Mouse (Mus musculus) testis, adult 2 months (tissue): ENCODE data around the gene Ctnna3.
"Not testable (repeated sequence)": the region's sequence is repeated elsewhere in the genome, so short reads cannot be mapped to it uniquely, and the experiment has no call there.

Experiments
- CTCF ChIP-seq: fragments of 200-500 bp; IDR thresholded peaks from 2 replicates; pipeline ENCODE4 v1.5.1; 2012; ENCODE audit warnings: low read depth, mild to moderate bottlenecking, inconsistent platforms, low read length, moderate library complexity; ENCODE audit not compliant: control insufficient read depth, insufficient read depth, insufficient replicate concordance
- POLR2A ChIP-seq: fragments of 200-500 bp; IDR thresholded peaks from 2 replicates; pipeline ENCODE4 v1.6.1; 2012; ENCODE audit warnings: low read depth, mild to moderate bottlenecking, inconsistent platforms, low read length, moderate library complexity; ENCODE audit not compliant: control insufficient read depth

GRCm38 (mm10) chr10:63411674-63412073 lies 18.2 kb upstream of the Ctnna3 start:
- not testable (repeated sequence) for TF ChIP-seq POLR2A, CTCF
